Mouse (Mus musculus): ENCODE measurements at regions not wholly inside any gene's neighbourhood (a gene's known extent, or its start where the extent isn't known, plus 50 kb on each side); places are given as distances from the start of the nearest gene placed in this dataset.

DNA sequence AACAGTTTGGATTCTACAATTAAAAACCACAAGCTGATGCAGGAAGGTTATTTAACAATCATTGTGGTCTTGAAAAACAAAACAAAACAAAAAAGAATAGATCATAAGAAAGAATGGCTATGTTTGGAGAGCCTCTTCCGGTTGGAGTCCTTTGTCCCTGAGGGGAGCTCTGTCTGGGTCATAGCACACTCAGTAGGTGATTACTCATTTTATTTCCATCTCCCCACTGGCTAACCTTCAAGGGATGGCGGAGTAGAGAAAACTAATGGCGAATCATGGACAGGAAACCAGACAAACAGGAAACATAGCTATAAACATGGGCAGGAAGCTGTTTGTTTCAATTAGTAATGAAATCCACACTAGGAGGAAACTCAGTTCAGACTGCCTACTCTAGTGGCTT is 545.8 kb upstream of the Tenm3 start:
- Histone ChIP-seq H3K4me1 (peaks cover 3% of the 10 kb centered on the region; the same call in 1 of the 2 replicates), H3K4me2 (replicated peaks) (no peak overlapping the region), H3K4me3 (no peak overlapping the region), H3K9ac (no peak overlapping the region), H3K27me3 (no peaks in the 10 kb centered on the region), H3K36me3 (no peaks in the 10 kb centered on the region), H3K27ac (no peak overlapping the region), H3K9me3 (no peaks in the 10 kb centered on the region)
- no peak for ATAC-seq (ENCODE audit: insufficient number of reproducible peaks, insufficient read depth, low FRiP score, low TSS enrichment)
- WGBS = 55% methylated on average over 3 of the region's 3 CpGs

DNA sequence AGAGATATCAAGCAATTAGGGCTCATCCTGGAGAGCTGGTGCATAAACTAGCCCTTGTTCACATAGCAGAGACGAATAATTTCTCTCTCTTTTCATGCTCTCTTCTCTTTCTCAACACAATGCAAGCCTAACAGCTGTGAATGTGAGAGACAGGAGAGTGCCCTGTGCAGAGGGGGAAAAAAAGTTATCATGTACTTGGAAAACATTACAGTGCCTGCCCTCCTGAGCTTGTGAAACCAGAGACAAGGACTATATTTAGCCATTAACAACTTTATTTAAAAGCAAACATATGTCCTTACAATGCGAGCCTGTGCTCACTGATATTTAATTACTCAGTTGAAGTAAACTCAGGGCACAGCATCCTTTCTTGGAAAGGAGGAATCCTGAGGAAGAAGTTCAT is 543.8 kb upstream of the Tenm3 start:
- ATAC-seq (ENCODE audit: insufficient number of reproducible peaks, insufficient read depth, low FRiP score, low TSS enrichment) = no peak

DNA sequence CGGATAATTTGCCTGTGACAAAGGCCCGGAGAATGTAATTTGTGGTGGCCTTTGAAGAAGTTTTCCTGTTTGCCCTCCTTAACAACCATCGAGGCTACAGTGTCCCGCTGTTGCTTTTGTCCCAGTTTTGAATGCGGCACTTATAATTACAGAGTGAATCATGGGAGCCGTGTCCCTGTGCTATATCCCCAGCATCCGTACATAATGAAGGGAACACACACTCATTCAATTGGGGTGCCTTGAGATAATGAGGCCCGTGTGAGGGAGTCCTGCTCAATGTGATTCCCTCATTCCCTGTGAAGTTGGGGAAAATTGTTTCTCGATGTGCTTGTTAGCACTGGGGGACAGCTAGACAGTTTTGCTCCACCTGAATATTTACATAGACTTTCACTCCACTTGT is 528.9 kb upstream of the Tenm3 start:
- Histone ChIP-seq H3K9ac (no peak overlapping the region), H3K27me3 (no peaks in the 10 kb centered on the region), H3K4me3 (no peak overlapping the region), H3K4me1 (no peaks in the 10 kb centered on the region), H3K27ac (no peak overlapping the region), H3K9me3 (no peaks in the 10 kb centered on the region), H3K4me2 (replicated peaks) (no peak overlapping the region), H3K36me3 (no peaks in the 10 kb centered on the region)
- ATAC-seq (ENCODE audit: insufficient number of reproducible peaks, insufficient read depth, low FRiP score, low TSS enrichment) = no peak
- WGBS = 84% methylated on average over 9 of the region's 9 CpGs

More for the DNA sequence above, 543.8 kb upstream of the Tenm3 start:
- H3K27ac ChIP-seq = no peak overlapping the region
- no peak overlapping the region for H3K4me3 ChIP-seq
- no peaks in the 10 kb centered on the region for H3K27me3 ChIP-seq
- H3K36me3 ChIP-seq = no peaks in the 10 kb centered on the region
- WGBS = 23% methylated on average over 2 of the region's 2 CpGs
- H3K4me1 ChIP-seq = peaks cover 3% of the 10 kb centered on the region; the same call in 1 of the 2 replicates
- H3K9ac ChIP-seq = no peak overlapping the region
- no peak overlapping the region for H3K4me2 ChIP-seq (replicated peaks)
- H3K9me3 ChIP-seq = no peaks in the 10 kb centered on the region

DNA sequence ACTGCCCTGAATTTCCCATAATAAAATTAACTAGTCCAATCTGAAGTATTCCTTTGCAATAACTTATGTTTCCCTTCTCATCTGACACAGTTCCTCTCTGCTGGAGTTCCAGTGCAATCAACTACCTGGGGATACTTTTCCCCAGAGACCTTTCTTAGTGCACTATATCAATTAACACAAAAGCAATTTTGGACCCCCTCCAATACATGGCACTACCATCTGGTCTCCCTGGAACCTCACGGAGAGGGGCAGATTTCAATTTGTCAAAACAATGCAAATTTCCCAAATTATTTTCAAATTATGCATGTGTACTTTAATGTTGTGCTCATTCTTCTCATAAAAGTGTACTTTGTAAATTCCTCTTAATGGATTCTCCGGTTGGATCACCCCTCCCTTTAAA is 518.9 kb upstream of the Tenm3 start:
- Histone ChIP-seq H3K4me2 (replicated peaks) (no peak overlapping the region), H3K9me3 (no peaks in the 10 kb centered on the region), H3K9ac (no peak overlapping the region), H3K36me3 (no peaks in the 10 kb centered on the region), H3K27ac (no peak overlapping the region), H3K27me3 (no peaks in the 10 kb centered on the region), H3K4me3 (no peak overlapping the region), H3K4me1 (0 out of 2 replicates have a peak, but pooled peaks cover 2% of the 10 kb centered on the region)
- ATAC-seq (ENCODE audit: insufficient number of reproducible peaks, insufficient read depth, low FRiP score, low TSS enrichment) = no peak
- 57% methylated on average over 2 of the region's 2 CpGs for WGBS

DNA sequence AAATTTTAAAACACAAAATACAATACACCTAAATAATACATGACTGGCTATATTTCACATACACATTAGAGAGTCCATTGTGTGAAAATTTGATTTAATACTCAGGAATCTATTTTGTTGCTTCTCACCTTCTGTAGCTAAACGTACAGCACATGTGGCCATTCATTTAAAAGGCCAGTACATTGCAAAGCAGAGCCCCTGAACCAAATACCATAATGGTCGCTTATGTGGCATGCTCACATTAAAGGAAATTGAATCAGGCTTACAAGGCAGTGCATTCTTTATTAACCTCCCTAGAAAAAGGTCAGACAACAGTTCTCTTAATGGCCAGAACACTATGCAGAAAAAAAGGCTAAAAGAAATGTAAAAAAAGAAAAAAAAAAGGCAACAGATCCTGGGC is 517.7 kb upstream of the Tenm3 start:
- H3K36me3 ChIP-seq = no peaks in the 10 kb centered on the region
- no peak overlapping the region for H3K27ac ChIP-seq
- ATAC-seq (ENCODE audit: insufficient number of reproducible peaks, insufficient read depth, low FRiP score, low TSS enrichment) = no peak
- 42% methylated on average over 2 of the region's 2 CpGs for WGBS
- no peaks in the 10 kb centered on the region for H3K9me3 ChIP-seq
- no peak overlapping the region for H3K4me3 ChIP-seq
- H3K4me1 ChIP-seq = 0 out of 2 replicates have a peak, but pooled peaks cover 2% of the 10 kb centered on the region
- no peak overlapping the region for H3K9ac ChIP-seq
- no peak overlapping the region for H3K4me2 ChIP-seq (replicated peaks)
- no peaks in the 10 kb centered on the region for H3K27me3 ChIP-seq

DNA sequence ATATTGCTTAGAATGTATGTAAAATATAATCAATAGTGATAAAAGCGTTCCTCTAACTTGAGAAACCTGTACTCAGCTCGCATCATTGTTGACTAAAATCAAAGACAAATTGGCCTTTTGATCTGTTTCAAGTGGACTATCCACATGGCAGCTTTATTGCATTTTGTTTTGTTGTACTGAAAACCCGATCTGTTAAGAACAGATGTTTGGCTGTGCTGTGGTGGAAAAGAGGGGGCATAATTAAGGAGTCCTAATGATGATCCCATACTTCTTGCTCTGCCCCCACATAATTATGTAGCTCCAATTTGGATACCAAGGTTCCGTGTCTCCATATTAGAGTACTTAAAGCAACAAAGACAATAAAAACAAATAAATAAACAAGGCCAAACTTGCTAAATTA is 516.4 kb upstream of the Tenm3 start:
- 52% methylated on average over 4 of the region's 4 CpGs for whole genome bisulfite sequencing
- Histone ChIP-seq H3K9me3 (no peaks in the 10 kb centered on the region), H3K36me3 (no peaks in the 10 kb centered on the region), H3K9ac (no peak overlapping the region), H3K27ac (no peak overlapping the region), H3K4me2 (replicated peaks) (no peak overlapping the region), H3K27me3 (no peaks in the 10 kb centered on the region), H3K4me1 (0 out of 2 replicates have a peak, but pooled peaks cover 2% of the 10 kb centered on the region), H3K4me3 (no peak overlapping the region)
- no peak for ATAC-seq (ENCODE audit: insufficient number of reproducible peaks, insufficient read depth, low FRiP score, low TSS enrichment)

DNA sequence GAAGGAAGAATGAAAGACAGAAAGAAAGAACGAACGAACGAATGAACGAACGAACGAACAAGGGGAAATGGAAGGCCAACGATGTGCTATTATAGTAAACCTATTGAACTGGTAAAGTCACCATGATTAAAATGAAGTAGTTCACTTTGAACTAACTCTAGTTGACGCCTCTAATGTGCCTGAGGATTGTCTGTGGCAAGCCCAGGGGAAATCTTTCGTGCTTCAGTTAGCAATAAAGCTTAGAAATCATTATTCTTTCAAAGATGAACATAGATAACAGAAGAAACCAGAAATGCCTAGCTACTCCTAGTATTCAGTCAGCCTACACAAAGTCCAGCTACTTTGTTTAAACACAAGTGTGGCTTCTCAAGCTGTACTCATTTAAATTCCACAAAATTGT is 515.9 kb upstream of the Tenm3 start:
- Histone ChIP-seq H3K9ac (no peak overlapping the region), H3K27ac (no peak overlapping the region), H3K9me3 (no peaks in the 10 kb centered on the region), H3K4me3 (no peak overlapping the region), H3K27me3 (no peaks in the 10 kb centered on the region), H3K36me3 (no peaks in the 10 kb centered on the region), H3K4me1 (0 out of 2 replicates have a peak, but pooled peaks cover 2% of the 10 kb centered on the region), H3K4me2 (replicated peaks) (no peak overlapping the region)
- no peak for ATAC-seq (ENCODE audit: insufficient number of reproducible peaks, insufficient read depth, low FRiP score, low TSS enrichment)
- 81% methylated on average over 9 of the region's 9 CpGs for WGBS

DNA sequence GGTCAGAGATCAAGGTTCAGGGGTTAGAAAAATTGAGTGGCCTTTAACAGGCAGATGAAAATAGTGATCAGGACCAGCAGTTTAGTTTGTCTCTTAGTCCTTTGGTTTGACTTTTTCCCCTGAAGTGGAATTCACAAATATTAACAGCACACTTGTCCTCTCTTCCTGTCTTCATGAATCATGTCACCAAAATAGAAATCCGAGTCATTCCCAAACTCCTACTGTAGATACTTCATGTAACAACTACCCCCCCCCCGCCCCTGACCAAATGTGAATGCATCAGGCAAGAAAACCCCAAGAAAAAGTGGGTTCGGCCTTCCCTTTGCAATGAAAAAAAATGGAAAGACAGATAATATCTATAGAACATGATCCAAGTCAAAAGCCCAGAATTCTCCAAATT is 504.9 kb upstream of the Tenm3 start:
- H3K36me3 ChIP-seq = no peaks in the 10 kb centered on the region
- no peak overlapping the region for H3K4me3 ChIP-seq
- H3K4me2 ChIP-seq (replicated peaks) = no peak overlapping the region
- H3K9ac ChIP-seq = no peak overlapping the region
- 80% methylated on average over 3 of the region's 3 CpGs for WGBS
- H3K4me1 ChIP-seq = no peaks in the 10 kb centered on the region
- H3K27me3 ChIP-seq = no peaks in the 10 kb centered on the region
- no peak overlapping the region for H3K27ac ChIP-seq
- H3K9me3 ChIP-seq = no peaks in the 10 kb centered on the region
- no peak for ATAC-seq (ENCODE audit: insufficient number of reproducible peaks, insufficient read depth, low FRiP score, low TSS enrichment)

DNA sequence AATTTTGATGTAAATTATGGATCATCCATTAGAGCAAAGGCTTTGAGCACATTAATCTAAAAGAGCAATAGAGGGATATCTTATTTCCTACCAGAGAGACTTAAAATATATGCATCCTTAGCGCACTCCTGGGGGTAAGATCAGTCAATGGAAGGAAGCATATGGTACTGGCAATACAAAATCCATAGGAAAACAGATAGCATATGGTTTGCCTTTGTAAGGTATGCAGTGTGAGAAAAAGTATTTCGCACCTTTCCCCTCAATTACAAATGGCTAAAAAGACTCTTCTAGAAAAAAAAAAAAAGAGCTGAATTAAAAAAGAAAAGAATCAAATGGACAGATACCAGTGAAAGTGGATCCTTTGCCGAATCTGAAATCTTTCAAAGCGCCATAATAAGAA is 495.0 kb upstream of the Tenm3 start:
- no peaks in the 10 kb centered on the region for H3K36me3 ChIP-seq
- H3K4me2 ChIP-seq (replicated peaks) = no peak overlapping the region
- no peaks in the 10 kb centered on the region for H3K9me3 ChIP-seq
- no peak overlapping the region for H3K9ac ChIP-seq
- H3K27me3 ChIP-seq = no peaks in the 10 kb centered on the region
- 90% methylated on average over 4 of the region's 4 CpGs for WGBS
- H3K4me1 ChIP-seq = no peaks in the 10 kb centered on the region
- no peak overlapping the region for H3K4me3 ChIP-seq
- H3K27ac ChIP-seq = no peak overlapping the region
- no peak for ATAC-seq (ENCODE audit: insufficient number of reproducible peaks, insufficient read depth, low FRiP score, low TSS enrichment)

DNA sequence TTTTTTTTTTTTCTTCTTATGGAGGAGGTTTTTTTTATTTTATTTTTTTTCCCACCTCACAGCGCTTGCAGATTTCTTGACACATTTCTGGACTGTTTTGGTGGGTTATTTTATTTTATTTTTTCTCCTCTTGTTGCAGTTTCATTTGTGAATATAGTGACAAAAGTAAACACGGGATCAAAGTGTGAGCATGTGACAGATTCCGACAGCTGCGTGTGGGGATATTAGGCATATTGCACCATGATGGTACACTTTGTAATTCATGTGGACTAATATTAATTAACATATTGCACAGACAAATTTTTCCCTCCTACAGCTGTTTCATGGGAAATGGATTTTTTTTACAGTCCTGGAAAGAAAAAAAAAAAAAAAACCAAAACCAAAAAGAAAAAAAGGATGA is 483.2 kb upstream of the Tenm3 start:
- WGBS = 88% methylated on average over 4 of the region's 4 CpGs
- no peak overlapping the region for H3K4me3 ChIP-seq
- no peaks in the 10 kb centered on the region for H3K4me1 ChIP-seq
- no peaks in the 10 kb centered on the region for H3K36me3 ChIP-seq
- no peaks in the 10 kb centered on the region for H3K9me3 ChIP-seq
- H3K27ac ChIP-seq = no peak overlapping the region
- H3K27me3 ChIP-seq = no peaks in the 10 kb centered on the region
- no peak for ATAC-seq (ENCODE audit: insufficient number of reproducible peaks, insufficient read depth, low FRiP score, low TSS enrichment)
- no peak overlapping the region for H3K4me2 ChIP-seq (replicated peaks)
- H3K9ac ChIP-seq = no peak overlapping the region

DNA sequence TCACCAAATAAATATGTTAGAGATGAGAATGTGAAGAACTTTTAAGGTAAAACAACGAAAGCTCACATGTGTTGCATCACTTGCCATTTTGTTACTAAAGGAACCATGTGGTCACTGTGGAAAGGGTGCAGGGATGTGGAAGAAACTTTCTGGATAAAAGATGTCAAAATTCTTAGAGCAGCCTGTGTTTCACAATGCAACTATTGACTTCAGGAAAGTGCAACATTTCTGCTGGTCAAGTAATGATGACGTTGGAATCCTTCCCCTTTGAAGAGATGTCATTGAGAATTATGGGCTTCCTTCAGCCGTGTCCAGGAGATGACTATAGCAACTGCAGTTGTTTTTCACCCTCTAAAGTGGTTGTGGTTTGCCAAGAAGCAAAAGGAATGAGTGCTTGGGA is 477.7 kb upstream of the Tenm3 start:
- Histone ChIP-seq H3K36me3 (no peaks in the 10 kb centered on the region), H3K4me3 (no peak overlapping the region), H3K27ac (no peak overlapping the region), H3K27me3 (no peaks in the 10 kb centered on the region), H3K4me2 (replicated peaks) (no peak overlapping the region), H3K4me1 (no peaks in the 10 kb centered on the region), H3K9ac (no peak overlapping the region), H3K9me3 (no peaks in the 10 kb centered on the region)
- 68% methylated on average over 3 of the region's 3 CpGs for WGBS
- no peak for ATAC-seq (ENCODE audit: insufficient number of reproducible peaks, insufficient read depth, low FRiP score, low TSS enrichment)

DNA sequence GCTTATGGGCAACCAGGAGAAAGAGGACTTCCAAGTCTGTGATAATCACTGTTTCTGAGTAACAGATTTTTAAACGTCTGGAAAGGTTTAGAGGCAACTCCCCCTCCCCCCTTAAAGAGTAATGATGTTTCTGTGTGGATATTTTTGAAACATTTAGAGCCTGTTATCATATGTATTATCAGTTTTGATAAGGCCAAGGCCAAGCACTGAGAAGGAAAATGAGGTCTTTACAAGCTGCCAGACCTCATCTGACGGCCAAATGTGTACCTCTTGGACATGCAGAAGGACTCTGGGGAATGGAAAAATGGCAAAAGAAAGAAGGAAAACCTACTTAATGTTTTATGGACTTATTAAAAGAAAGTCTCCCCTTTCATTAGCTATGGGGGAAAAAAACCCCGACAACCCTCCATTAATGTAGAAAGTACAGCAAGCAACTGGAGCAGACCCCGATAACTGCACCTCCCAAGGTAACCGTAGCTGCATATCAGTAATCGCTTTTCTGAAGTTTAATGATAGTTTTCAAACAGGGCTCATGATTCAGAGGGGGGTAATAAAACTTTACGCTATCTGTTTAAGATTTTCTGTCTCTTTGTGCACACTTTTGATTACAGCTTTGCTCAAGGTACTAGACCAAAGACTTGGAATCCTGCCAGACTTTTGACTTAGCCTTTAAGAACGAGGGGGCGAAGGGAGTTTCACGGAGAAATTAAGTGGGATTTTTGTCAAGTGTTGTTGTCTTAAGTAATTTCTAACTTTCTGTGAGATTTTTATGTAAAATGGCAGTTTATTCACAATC is 469.9 kb upstream of the Tenm3 start:
- no peak for ATAC-seq (ENCODE audit: insufficient number of reproducible peaks, insufficient read depth, low FRiP score, low TSS enrichment)
- 60% methylated on average over 10 of the region's 10 CpGs for WGBS
- H3K4me3 ChIP-seq = no peak overlapping the region
- H3K27me3 ChIP-seq = no peaks in the 10 kb centered on the region
- H3K4me2 ChIP-seq (replicated peaks) = no peak overlapping the region
- H3K9ac ChIP-seq = no peak overlapping the region
- no peaks in the 10 kb centered on the region for H3K36me3 ChIP-seq
- H3K27ac ChIP-seq = no peak overlapping the region
- 0 out of 2 replicates have a peak, but pooled peaks cover 5% of the 10 kb centered on the region for H3K4me1 ChIP-seq
- no peaks in the 10 kb centered on the region for H3K9me3 ChIP-seq
